Mouse (Mus musculus): ENCODE measurements around the gene Tns2. TPM values are rescaled to one million over a fixed set of nuclear protein-coding genes. Genes with fewer than 3 reads are reported as not detected.

Gene Tns2
- polyA plus RNA-seq, 2 experiments: 3.7 to 5.2 TPM

DNA sequence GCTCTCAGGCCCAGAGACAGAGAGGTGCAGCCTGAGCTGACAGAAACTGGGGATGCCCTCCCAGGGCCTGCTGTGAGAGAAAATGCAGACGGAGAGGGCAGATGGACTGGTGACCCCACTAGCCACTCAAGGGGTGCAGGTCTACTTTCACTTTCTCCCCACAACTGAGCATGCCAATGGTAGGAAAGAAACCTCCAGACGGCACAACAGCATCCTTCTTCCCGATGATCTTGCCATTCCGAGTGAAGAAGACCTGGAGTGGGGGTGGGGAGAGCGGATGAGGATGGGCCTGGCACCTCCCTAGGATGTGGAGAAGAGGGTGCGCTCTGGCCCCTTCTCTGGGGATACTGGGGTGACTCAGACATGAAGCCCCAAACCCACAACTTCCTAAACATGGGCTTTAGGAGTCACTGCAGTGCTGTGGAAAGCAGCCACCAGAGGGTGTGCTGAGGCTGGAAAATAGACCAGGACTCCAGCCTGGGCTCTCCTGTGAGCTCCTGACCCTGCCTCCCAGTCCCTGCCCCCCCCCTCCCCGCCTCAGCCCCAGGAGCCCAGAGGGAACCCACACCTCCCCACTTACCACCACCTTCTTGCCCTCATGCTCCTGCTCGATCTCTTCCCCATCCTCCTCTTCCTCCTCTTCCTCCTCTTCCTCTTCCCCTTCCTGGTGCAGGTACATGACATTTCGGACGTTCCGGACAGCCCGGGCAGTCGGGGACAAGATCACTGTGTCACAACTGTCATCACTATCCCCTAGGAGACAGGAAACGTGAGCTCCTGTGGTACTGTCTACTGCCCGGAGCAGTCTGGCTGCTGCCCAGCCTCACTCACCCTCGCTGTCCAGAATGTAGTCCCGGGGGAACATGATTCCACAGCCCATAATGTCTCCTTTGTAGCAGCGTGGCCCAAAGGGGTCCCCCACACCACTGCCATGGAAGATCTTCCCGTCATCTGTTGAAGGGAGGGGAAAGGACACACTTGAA is 17.5 kb downstream of the Tns2 start:
- Histone ChIP-seq H3K27ac (no peak overlapping the region), H3K36me3 (replicated peaks; ENCODE audit: control insufficient read depth, insufficient read depth, low read depth) (peaks cover 2% of the 10 kb centered on the region), H3K4me1 (replicated peaks; ENCODE audit: control insufficient read depth in 2 of 2, insufficient read depth in 2 of 2, low read length in 1 of 2) (no peaks in the 10 kb centered on the region), H3K9me3 (ENCODE audit: control insufficient read depth, low read length) (no peaks in the 10 kb centered on the region), H3K4me2 (ENCODE audit: low read depth) (no peak overlapping the region), H3K9ac (replicated peaks) (no peak overlapping the region), H3K27me3 (ENCODE audit: control insufficient read depth, insufficient read depth, low read length) (no peaks in the 10 kb centered on the region), H3K4me3 (ENCODE audit: insufficient read depth in 1 of 2, low read depth in 2 of 2, low read length in 2 of 2) (no peak overlapping the region)
- ATAC-seq (ENCODE audit: insufficient read depth) (no peak), DNase-seq (ENCODE audit: low read depth in 3 of 3, low spot score in 3 of 3) (no peak)
- WGBS (ENCODE audit: insufficient replicate concordance): 78% methylated on average over 19 of the region's 19 CpGs
- TF ChIP-seq CTCF (IDR thresholded peaks at IDR 0.05; ENCODE audit: low read depth) (peak; percentile 41), EP300 (IDR thresholded peaks at IDR 0.05; ENCODE audit: low read depth) (no peak)

DNA sequence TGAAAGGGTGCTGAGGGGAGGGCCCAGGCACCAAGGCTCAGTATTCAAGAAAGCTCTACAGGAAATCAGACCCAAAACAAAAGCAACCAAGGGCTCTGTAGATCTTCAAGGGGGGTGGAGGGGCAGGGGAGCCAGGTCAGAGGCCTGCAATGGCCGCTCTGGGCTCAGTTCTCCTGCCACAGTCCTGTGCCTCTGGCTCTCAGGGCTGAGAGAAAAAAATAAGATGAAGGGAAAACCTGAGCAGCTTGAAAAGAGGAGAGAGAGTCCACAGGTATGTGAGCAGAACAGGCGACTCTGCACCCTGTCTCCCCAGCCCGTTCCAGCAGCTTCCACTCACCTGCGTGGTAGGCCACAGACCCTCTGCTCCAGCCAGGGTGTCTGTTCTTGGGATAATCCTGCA is 18.4 kb downstream of the Tns2 start:
- no peak for TF ChIP-seq EP300 (IDR thresholded peaks at IDR 0.05; ENCODE audit: low read depth)
- TF ChIP-seq CTCF (IDR thresholded peaks at IDR 0.05; ENCODE audit: low read depth): no peak
- Histone ChIP-seq H3K36me3 (replicated peaks; ENCODE audit: control insufficient read depth, insufficient read depth, low read depth) (peaks cover 3% of the 10 kb centered on the region), H3K9me3 (ENCODE audit: control insufficient read depth, low read length) (no peaks in the 10 kb centered on the region), H3K4me1 (replicated peaks; ENCODE audit: control insufficient read depth in 2 of 2, insufficient read depth in 2 of 2, low read length in 1 of 2) (no peaks in the 10 kb centered on the region), H3K27ac (no peak overlapping the region), H3K4me3 (ENCODE audit: insufficient read depth in 1 of 2, low read depth in 2 of 2, low read length in 2 of 2) (no peak overlapping the region), H3K27me3 (ENCODE audit: control insufficient read depth, insufficient read depth, low read length) (no peaks in the 10 kb centered on the region), H3K4me2 (ENCODE audit: low read depth) (no peak overlapping the region), H3K9ac (replicated peaks) (no peak overlapping the region)
- ATAC-seq (ENCODE audit: insufficient read depth) (no peak), DNase-seq (ENCODE audit: low read depth in 3 of 3, low spot score in 3 of 3) (no peak)
- 78% methylated on average over 4 of the region's 4 CpGs for WGBS (ENCODE audit: insufficient replicate concordance)

DNA sequence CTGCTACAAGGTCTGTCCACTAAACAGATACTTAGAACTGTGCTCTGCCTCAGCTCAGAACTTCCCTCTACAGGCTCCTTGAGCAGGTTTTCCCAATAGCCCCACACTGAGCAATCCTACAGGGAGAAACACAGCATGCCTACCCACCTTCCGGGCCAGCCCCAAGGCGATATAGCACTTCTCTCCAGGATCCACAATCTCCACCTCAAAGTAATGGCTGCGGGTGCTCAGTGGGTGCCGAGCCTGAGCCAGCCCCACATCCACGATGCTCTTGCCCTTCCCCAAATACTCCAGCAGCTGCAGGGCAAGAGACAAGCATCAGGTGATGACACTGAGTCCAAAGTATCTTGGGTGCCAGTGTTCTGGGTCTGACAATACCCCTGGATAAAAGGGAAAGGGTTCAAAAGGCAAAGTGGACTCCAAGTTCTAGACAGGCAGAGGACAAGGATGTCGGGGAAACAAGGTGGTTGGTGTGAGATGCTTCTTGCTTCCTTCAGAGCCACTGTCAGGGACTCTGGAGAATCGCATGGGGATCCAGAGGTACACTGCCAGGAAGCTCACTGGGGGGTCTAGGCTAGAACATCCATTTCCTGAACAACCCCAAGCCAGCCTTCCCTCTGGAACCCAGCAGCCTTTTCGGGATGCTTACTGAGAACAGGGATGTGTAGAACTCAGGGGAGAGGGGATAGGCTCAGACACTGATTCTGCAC is 19.1 kb downstream of the Tns2 start:
- H3K36me3 ChIP-seq (replicated peaks; ENCODE audit: control insufficient read depth, insufficient read depth, low read depth): peaks cover 3% of the 10 kb centered on the region
- no peak overlapping the region for H3K27ac ChIP-seq
- no peaks in the 10 kb centered on the region for H3K9me3 ChIP-seq (ENCODE audit: control insufficient read depth, low read length)
- DNase-seq (ENCODE audit: low read depth in 3 of 3, low spot score in 3 of 3) (no peak), ATAC-seq (ENCODE audit: insufficient read depth) (no peak)
- no peaks in the 10 kb centered on the region for H3K27me3 ChIP-seq (ENCODE audit: control insufficient read depth, insufficient read depth, low read length)
- TF ChIP-seq EP300 (IDR thresholded peaks at IDR 0.05; ENCODE audit: low read depth) (no peak), CTCF (IDR thresholded peaks at IDR 0.05; ENCODE audit: low read depth) (no peak)
- no peak overlapping the region for H3K9ac ChIP-seq (replicated peaks)
- no peak overlapping the region for H3K4me2 ChIP-seq (ENCODE audit: low read depth)
- no peaks in the 10 kb centered on the region for H3K4me1 ChIP-seq (replicated peaks; ENCODE audit: control insufficient read depth in 2 of 2, insufficient read depth in 2 of 2, low read length in 1 of 2)
- H3K4me3 ChIP-seq (ENCODE audit: insufficient read depth in 1 of 2, low read depth in 2 of 2, low read length in 2 of 2): no peak overlapping the region
- WGBS (ENCODE audit: insufficient replicate concordance): 76% methylated on average over 8 of the region's 8 CpGs

DNA sequence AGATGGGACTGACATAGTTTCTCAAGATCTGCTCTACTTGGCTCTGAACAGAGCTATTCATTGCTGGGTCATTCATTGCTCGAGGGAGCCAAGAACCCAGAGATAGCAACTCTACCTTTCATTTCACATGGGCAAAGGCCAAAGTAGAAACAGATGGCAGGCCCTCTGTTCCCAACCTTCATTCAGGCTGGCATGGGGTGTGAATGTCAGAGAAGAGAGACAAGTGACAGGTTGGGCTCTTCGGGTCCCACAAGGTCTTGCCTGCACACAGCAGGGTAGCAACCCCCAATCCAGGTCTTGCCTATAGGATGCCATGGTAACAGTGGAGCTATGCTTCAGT is 19.6 kb downstream of the Tns2 start:
- Histone ChIP-seq H3K4me1 (replicated peaks; ENCODE audit: control insufficient read depth in 2 of 2, insufficient read depth in 2 of 2, low read length in 1 of 2) (no peaks in the 10 kb centered on the region), H3K27ac (no peak overlapping the region), H3K36me3 (replicated peaks; ENCODE audit: control insufficient read depth, insufficient read depth, low read depth) (peaks cover 3% of the 10 kb centered on the region), H3K27me3 (ENCODE audit: control insufficient read depth, insufficient read depth, low read length) (no peaks in the 10 kb centered on the region), H3K9ac (replicated peaks) (no peak overlapping the region), H3K9me3 (ENCODE audit: control insufficient read depth, low read length) (no peaks in the 10 kb centered on the region), H3K4me3 (ENCODE audit: insufficient read depth in 1 of 2, low read depth in 2 of 2, low read length in 2 of 2) (no peak overlapping the region), H3K4me2 (ENCODE audit: low read depth) (no peak overlapping the region)
- TF ChIP-seq CTCF (IDR thresholded peaks at IDR 0.05; ENCODE audit: low read depth): no peak
- no peak for TF ChIP-seq EP300 (IDR thresholded peaks at IDR 0.05; ENCODE audit: low read depth)
- 72% methylated on average over 2 of the region's 2 CpGs for WGBS (ENCODE audit: insufficient replicate concordance)
- DNase-seq (ENCODE audit: low read depth in 3 of 3, low spot score in 3 of 3) (no peak), ATAC-seq (ENCODE audit: insufficient read depth) (no peak)

DNA sequence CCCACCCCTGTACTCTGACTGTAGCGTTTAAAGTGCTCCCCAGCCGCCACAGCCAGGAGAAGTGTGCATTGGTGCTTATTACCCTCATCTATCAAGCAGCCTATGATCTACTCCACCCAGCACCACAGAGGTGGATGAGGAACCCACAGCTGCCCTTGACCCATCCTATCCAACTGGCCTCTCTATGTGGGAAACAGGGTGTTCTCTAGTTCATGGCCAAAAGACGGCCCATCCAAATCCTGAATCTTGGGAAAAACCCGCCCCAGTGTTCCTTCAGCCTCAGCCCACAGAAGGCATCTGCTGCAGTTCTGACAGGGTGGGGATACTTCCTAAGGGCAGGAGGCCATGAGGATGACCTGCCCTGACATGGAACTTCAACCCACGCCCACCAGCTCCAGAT is 20.3 kb downstream of the Tns2 start:
- H3K4me3 ChIP-seq (ENCODE audit: insufficient read depth in 1 of 2, low read depth in 2 of 2, low read length in 2 of 2): no peak overlapping the region
- ATAC-seq (ENCODE audit: insufficient read depth) (no peak), DNase-seq (ENCODE audit: low read depth in 3 of 3, low spot score in 3 of 3) (no peak)
- H3K27ac ChIP-seq: no peak overlapping the region
- no peak overlapping the region for H3K4me2 ChIP-seq (ENCODE audit: low read depth)
- no peak overlapping the region for H3K9ac ChIP-seq (replicated peaks)
- 64% methylated on average over 5 of the region's 5 CpGs for WGBS (ENCODE audit: insufficient replicate concordance)
- H3K27me3 ChIP-seq (ENCODE audit: control insufficient read depth, insufficient read depth, low read length): no peaks in the 10 kb centered on the region
- peaks cover 3% of the 10 kb centered on the region for H3K36me3 ChIP-seq (replicated peaks; ENCODE audit: control insufficient read depth, insufficient read depth, low read depth)
- H3K9me3 ChIP-seq (ENCODE audit: control insufficient read depth, low read length): no peaks in the 10 kb centered on the region
- H3K4me1 ChIP-seq (replicated peaks; ENCODE audit: control insufficient read depth in 2 of 2, insufficient read depth in 2 of 2, low read length in 1 of 2): no peaks in the 10 kb centered on the region
- TF ChIP-seq CTCF (IDR thresholded peaks at IDR 0.05; ENCODE audit: low read depth): no peak
- TF ChIP-seq EP300 (IDR thresholded peaks at IDR 0.05; ENCODE audit: low read depth): no peak

Measured in liver, embryonic 14.5 days (tissue).